Mouse (Mus musculus): Measurements from ENCODE around the gene Gm11172. TPM values are rescaled to one million over a fixed set of nuclear protein-coding genes. Genes with fewer than 3 reads are reported as not detected.

Gm11172 gene
- polyA plus RNA-seq (2012; rRNA removed) = not detected in 2 replicates

GRCm38 (mm10) chr16:10812865-10813371 lies at the start of gene Gm11172:
Gene Gm11172 (plus strand): TSS chr16:10812915.

DNA sequence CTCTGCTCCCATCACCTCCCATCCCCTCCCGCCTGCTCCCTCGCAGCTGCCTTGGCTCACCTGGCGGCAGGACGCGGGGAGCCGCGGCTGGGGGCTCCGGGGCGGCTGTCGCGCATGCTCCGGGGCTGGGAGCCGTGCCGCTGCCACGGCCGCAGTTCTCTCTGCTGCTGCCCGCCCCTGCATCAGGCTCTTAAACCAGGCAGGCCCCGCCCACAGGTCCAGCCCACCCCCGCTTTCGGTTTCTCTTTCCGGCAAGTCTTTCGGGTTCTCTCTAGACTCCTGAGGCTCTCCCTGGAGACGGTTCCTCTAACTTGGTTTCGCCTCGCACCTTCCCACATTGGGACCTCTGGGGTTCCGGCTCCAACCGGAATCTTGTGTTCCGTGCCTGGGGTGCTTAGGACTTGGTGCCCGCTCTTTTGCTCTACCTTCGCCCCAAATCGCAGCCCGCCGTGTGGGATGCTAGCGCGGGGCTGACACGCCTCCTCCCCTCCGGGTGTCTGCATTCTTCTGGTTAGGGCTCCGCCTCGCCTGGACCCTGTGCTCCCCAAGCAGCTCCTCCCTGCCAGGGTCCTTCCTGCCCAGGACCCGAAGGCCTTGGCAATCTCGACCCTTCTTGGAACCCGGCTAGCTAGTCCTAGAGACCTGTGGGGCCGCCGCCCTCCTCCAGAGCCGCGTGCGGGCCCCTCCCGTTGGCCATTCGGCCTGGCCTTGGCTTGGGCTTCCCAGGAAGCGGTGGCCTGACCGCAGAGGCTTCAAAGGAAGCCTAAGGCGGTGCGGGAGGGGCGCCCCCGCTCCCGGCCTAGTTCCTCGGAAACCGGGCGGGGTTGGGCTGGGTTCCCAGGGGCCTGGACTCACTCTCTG lies 27.1 kb upstream of the Gm11172 start, which contains the start of gene Socs1:
Gene Socs1 (minus strand): TSS at position 166 of the 861 bp plus-strand sequence.

GRCm38 (mm10) chr16:10788271-10788670 lies 24.4 kb upstream of the Gm11172 start, which contains the start of gene Tnp2:
Gene Tnp2 (minus strand): TSS chr16:10788660.

DNA sequence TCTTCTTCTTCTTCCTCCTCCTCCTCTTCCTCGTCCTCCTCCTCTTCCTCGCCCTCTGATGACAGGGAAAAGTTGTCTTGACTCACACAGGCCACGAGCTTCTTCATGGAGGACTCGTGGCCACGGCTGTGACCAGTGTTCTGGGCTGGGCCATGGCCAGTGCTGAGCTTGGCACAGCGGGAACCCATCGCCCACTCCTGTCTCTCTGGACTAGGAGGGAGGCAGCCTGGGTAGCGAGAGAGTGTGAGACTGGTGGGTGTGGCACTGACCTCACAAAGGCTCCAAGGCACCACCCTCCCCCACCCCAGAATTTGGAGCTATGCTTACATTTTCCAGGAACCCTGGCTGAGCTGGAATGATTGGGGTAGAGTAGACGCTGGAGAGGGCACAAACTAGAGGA lies 22.0 kb upstream of the Gm11172 start, which contains the start of gene Prm3:
Gene Prm3 (minus strand): TSS at position 213 of the 400 bp plus-strand sequence.

GRCm38 (mm10) chr16:10796034-10796433 lies 16.7 kb upstream of the Gm11172 start, which contains the start of gene Prm2:
Gene Prm2 (minus strand): TSS chr16:10796134.

GRCm38 (mm10) chr16:10805789-10806527 lies 6.8 kb upstream of the Gm11172 start, which contains the start of gene Prm1:
Gene Prm1 (minus strand): TSS chr16:10805839.

GRCm38 (mm10) chr16:10834911-10835587 lies 22.3 kb downstream of the Gm11172 start, which contains the start of gene Rmi2:
Gene Rmi2 (plus strand): TSS chr16:10835059.

Other genes starting within 250 kb of the Gm11172 start
- gene Socs1, start 27.4 kb upstream of the Gm11172 start, polyA plus RNA-seq (2012; rRNA removed) = 1.7 and 2.2 TPM in 2 replicates
- not detected in 2 replicates for gene Tnp2, start 24.3 kb upstream of the Gm11172 start, polyA plus RNA-seq (2012; rRNA removed)
- gene Prm3, start 22.0 kb upstream of the Gm11172 start, polyA plus RNA-seq (2012; rRNA removed) = not detected in 2 replicates
- not detected in 2 replicates for gene Prm2, start 16.8 kb upstream of the Gm11172 start, polyA plus RNA-seq (2012; rRNA removed)
- gene Prm1, start 7.1 kb upstream of the Gm11172 start, polyA plus RNA-seq (2012; rRNA removed) = not detected in 2 replicates
- gene Rmi2, start 22.1 kb downstream of the Gm11172 start, polyA plus RNA-seq (2012; rRNA removed) = 1.0 and 1.2 TPM in 2 replicates
- gene Snn, start 248.0 kb downstream of the Gm11172 start, polyA plus RNA-seq (2012; rRNA removed) = 216 and 223 TPM in 2 replicates